8 mouse cellular contexts compared by ENCODE assay signal in the genomic region with DNA sequence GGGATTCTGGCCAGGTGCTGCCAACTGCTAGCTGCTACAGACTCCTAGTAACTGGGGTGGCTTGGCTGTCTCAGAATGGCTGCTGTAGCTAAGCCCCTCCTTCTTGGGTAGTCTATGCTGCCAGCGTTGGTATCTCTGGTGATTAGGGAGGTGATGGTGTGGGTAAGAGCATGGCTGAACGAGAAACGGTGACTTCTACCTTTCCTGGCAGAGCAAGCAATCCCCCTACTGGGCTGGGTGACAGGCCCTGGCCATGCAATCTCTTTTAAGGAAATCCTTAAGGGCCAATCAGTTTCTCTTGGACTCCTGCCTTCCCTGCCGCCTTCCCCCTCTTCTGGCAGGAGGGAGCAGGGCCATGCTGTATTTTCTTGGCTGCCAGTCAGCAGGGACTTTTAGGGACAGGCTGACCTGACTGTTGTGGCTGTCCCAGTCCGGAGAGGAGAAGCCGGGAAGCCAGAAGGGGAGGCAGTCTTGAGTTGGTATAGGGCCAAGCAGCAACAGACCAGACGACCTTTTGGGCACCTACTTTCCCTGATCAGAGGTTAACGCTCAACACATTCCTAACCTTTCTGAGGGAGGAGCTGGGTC.
A peak's percentile ranks its signal among the peaks of the same experiment; 100 is the strongest.
DNase-seq lines count a peak whose midpoint lies in the region; ATAC-seq and TF ChIP-seq lines count a peak whose summit lies in the region.

No protein-coding gene starts in this region.

- peak overlapping the region; percentile 68 for H3K4me3 ChIP-seq in forebrain, postnatal 0 days (ENCODE audit: low read depth, low read length)
- peak overlapping the region; percentile 80 for H3K4me3 ChIP-seq in layer of hippocampus, adult 2 months
- H3K4me3 ChIP-seq in stomach, embryonic 14.5 days (ENCODE audit: low read depth, low read length), result peak overlapping the region; percentile 56

- peak; percentile 10; the same call in 1 of the 2 replicates for ATAC-seq in forebrain, postnatal 0 days
- ATAC-seq in stomach, embryonic 14.5 days (ENCODE audit: insufficient number of reproducible peaks, insufficient read depth, low FRiP score, low read depth), result no peak
- ATAC-seq in megakaryocyte-erythroid progenitor cell, adult 5-6 weeks (replicated peaks; ENCODE audit: low FRiP score, low TSS enrichment, poor library complexity, severe bottlenecking), result no peak

- H3K9ac ChIP-seq in forebrain, postnatal 0 days, result peak overlapping the region; percentile 76
- H3K9ac ChIP-seq in stomach, embryonic 14.5 days (replicated peaks; ENCODE audit: low read depth, low read length), result no peak overlapping the region

- DNase-seq in urinary bladder, postnatal 14 days (ENCODE audit: low spot score), result peak; percentile 66
- DNase-seq in urinary bladder, adult 2 months (ENCODE audit: low spot score), result no peak
- DNase-seq in forebrain, postnatal 0 days, result peak; percentile 77
- DNase-seq in heart, postnatal 4 days, result peak; percentile 86
- peak in 1 of 2 experiments; percentile 64 for DNase-seq in layer of hippocampus, adult 2 months (ENCODE audit: low spot score in 2 of 2)
- DNase-seq in lung, postnatal 10 days, result peak; percentile 87

- no peaks in the 10 kb centered on the region for H3K27me3 ChIP-seq in forebrain, postnatal 0 days (ENCODE audit: insufficient read depth, low read length)
- 0 out of 2 replicates have a peak, but pooled peaks cover 7% of the 10 kb centered on the region for H3K27me3 ChIP-seq in stomach, embryonic 14.5 days (ENCODE audit: control insufficient read depth, insufficient read depth, low read length)

- no peaks in the 10 kb centered on the region for H3K36me3 ChIP-seq in forebrain, postnatal 0 days (ENCODE audit: insufficient read depth)
- H3K36me3 ChIP-seq in stomach, embryonic 14.5 days (ENCODE audit: control insufficient read depth, insufficient read depth, low read length), result no peaks in the 10 kb centered on the region

- H3K4me1 ChIP-seq in forebrain, postnatal 0 days (ENCODE audit: insufficient read depth), result peaks cover 18% of the 10 kb centered on the region
- peaks cover 29% of the 10 kb centered on the region for H3K4me1 ChIP-seq in stomach, embryonic 14.5 days (ENCODE audit: control insufficient read depth, insufficient read depth, low read length)

- no peaks in the 10 kb centered on the region for H3K9me3 ChIP-seq in forebrain, postnatal 0 days (ENCODE audit: low read length)
- H3K9me3 ChIP-seq in stomach, embryonic 14.5 days (ENCODE audit: control insufficient read depth, low read depth, low read length), result no peaks in the 10 kb centered on the region

- 14% methylated on average over 8 of the region's 8 CpGs for WGBS in forebrain, postnatal 0 days
- 23% methylated on average over 8 of the region's 8 CpGs for WGBS in stomach, embryonic 14.5 days

- H3K4me2 ChIP-seq in forebrain, postnatal 0 days (ENCODE audit: low read depth), result peak overlapping the region; percentile 87
- H3K4me2 ChIP-seq in stomach, embryonic 14.5 days (replicated peaks; ENCODE audit: low read depth, low read length), result peak overlapping the region; percentile 92

- H3K27ac ChIP-seq in forebrain, postnatal 0 days (ENCODE audit: low read depth, low read length), result peak overlapping the region; percentile 88
- H3K27ac ChIP-seq in layer of hippocampus, adult 2 months, result peak overlapping the region; percentile 91
- H3K27ac ChIP-seq in stomach, embryonic 14.5 days (ENCODE audit: low read length), result peak overlapping the region; percentile 4; the same call in 1 of the 2 replicates

- peak; percentile 40 for TF ChIP-seq CTCF in forebrain, postnatal 0 days (IDR thresholded peaks at IDR 0.05; ENCODE audit: low read depth)
- TF ChIP-seq CTCF in layer of hippocampus, adult 2 months (conservative IDR thresholded peaks at IDR 0.05), result peak; percentile 31

Comparison
In these comparisons a context has a peak if more than half of its experiments do, and no peak if none do; other contexts are left out.
1. H3K27ac ChIP-seq: peak in every context shown above with its lines; median percentile 91 in layer of hippocampus, adult 2 months; 88 in forebrain, postnatal 0 days; 4 in stomach, embryonic 14.5 days.